Mouse (Mus musculus): ENCODE results near the gene Gm156. TPM values are rescaled to one million over a fixed set of nuclear protein-coding genes. Genes with fewer than 3 reads are reported as not detected.
"Not testable (repeated sequence)": the region's sequence is repeated elsewhere in the genome, so short reads cannot be mapped to it uniquely, and the experiment has no call there.

Gene Gm156
- polyA plus RNA-seq (2015; fragmentation: Nextera tagmentation; extraction: Ambion mirVana), result not detected in 2 replicates

DNA sequence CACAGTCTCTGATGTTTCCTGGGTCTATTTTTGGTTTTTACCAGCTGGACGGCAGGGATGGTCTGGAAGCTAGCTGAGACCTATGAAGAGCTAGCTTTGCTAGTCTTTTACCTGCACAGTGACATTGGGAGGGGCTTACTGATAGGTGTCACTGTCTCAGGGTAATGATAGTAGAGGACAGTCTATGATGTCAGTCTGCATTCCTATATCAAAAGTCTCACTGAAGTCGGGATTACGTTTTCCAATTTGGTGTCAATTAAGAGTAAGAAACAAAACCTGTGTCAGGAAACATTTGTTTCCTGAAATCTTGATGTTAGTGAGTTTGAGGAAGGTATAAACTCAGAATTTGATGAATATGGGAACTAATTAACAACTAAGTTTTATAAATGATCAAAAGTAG lies at the start of gene Gm156:
TSS of gene Gm156 (minus strand) at position 101 of the 400 bp plus-strand sequence.
- not testable (repeated sequence) for H3K27ac ChIP-seq; H3K9ac ChIP-seq; H3K4me3 ChIP-seq; H3K4me1 ChIP-seq (replicated peaks); ATAC-seq (replicated peaks; ENCODE audit: insufficient number of reproducible peaks, insufficient read depth, low FRiP score, low read depth); H3K27me3 ChIP-seq; H3K4me2 ChIP-seq; H3K9me3 ChIP-seq (replicated peaks); H3K36me3 ChIP-seq
- 74% methylated on average over 3 of the region's 3 CpGs for WGBS

DNA sequence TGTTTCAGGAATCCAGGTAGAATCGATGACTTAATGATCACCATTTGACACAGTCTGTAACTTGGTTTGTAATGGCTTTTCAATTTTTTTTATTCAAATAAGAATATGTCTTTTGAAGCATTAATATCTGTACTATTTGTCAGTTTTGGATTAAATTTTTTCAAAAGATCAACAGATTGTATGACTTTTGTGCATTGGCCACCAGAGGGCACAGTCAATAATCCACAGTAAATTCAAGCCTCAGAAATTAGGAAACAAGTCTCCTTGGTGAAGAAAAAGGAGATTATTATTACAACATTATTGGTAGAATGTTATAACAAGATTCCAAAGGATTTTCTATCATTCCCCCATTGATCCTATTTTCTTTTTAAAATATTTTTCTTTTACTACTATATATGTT lies 41.5 kb upstream of the Gm156 start:
- ATAC-seq (replicated peaks; ENCODE audit: insufficient number of reproducible peaks, insufficient read depth, low FRiP score, low read depth), result no peak
- H3K9ac ChIP-seq, result no peak overlapping the region
- H3K27me3 ChIP-seq, result no peaks in the 10 kb centered on the region

DNA sequence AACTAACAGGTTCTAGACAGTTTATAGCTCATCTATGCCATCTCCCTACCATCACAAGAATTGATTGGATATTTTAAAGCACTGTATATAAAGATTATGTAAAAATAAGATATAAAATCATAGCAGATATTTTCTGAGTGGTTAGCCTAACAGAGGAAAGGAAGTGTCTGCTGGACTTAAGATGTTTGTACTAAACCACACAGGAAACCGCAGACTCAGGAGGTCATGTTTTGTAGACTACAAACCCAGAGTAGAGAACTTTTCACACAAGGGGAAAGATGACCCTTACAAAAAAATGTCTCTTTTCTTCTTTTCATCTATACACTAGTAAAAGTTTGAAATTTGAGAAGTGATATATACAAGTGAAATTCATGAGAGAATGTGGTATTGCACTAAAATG lies 39.9 kb upstream of the Gm156 start:
- no peak for ATAC-seq (replicated peaks; ENCODE audit: insufficient number of reproducible peaks, insufficient read depth, low FRiP score, low read depth)
- Histone ChIP-seq H3K36me3 (no peaks in the 10 kb centered on the region), H3K9me3 (replicated peaks) (no peaks in the 10 kb centered on the region), H3K9ac (no peak overlapping the region), H3K27me3 (no peaks in the 10 kb centered on the region), H3K27ac (no peak overlapping the region), H3K4me1 (replicated peaks) (no peaks in the 10 kb centered on the region), H3K4me2 (no peak overlapping the region), H3K4me3 (no peak overlapping the region)
- 71% methylated on average over 1 of the region's 1 CpGs for WGBS

More for the DNA sequence above, 41.5 kb upstream of the Gm156 start:
- WGBS, result 68% methylated on average over 1 of the region's 1 CpGs
- Histone ChIP-seq H3K4me1 (replicated peaks) (no peaks in the 10 kb centered on the region), H3K36me3 (no peaks in the 10 kb centered on the region), H3K4me2 (no peak overlapping the region), H3K4me3 (no peak overlapping the region), H3K27ac (no peak overlapping the region), H3K9me3 (replicated peaks) (no peaks in the 10 kb centered on the region)

DNA sequence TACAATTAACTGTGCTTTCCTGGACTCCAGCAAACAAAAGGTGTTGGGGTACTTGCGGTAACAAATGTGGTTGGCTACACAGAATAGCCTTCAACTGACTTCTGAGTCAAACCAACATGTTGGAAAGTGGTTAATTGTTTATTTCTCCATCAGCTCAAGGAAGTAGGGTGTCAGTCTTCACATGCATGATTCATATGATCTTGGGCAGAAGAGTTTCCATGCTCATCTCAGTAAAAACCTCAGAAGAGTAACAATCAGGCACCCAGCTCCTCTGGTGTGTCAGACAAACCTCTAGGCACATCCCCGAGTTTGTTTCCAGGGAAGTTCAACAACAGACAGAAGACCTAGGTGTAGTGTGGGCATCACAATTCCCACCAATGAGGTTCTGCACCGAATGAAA lies 33.7 kb upstream of the Gm156 start:
- Histone ChIP-seq H3K27me3 (no peaks in the 10 kb centered on the region), H3K9me3 (replicated peaks) (no peaks in the 10 kb centered on the region), H3K4me1 (replicated peaks) (no peaks in the 10 kb centered on the region), H3K9ac (no peak overlapping the region), H3K4me3 (no peak overlapping the region), H3K36me3 (no peaks in the 10 kb centered on the region), H3K27ac (no peak overlapping the region), H3K4me2 (no peak overlapping the region)
- ATAC-seq (replicated peaks; ENCODE audit: insufficient number of reproducible peaks, insufficient read depth, low FRiP score, low read depth), result no peak
- WGBS, result 52% methylated on average over 3 of the region's 3 CpGs

DNA sequence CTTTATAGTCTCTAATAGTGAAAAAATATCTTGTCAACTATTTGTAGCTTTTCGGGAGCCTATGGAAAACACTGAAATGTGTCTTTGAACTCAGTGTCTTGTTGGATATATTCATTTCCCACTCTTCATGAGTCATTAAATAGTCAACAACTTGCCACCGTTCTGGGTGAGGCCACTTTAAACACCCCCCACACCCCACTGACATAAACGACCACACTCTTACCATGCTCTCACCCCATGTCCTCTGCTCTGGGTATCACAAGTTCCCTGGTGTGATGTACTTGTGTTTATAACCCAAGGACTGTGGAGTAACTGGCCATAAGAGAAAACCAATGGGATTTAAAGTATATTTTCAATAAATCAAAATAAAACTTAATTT lies 36.4 kb downstream of the Gm156 start:
- Histone ChIP-seq H3K36me3 (no peaks in the 10 kb centered on the region), H3K4me2 (no peak overlapping the region), H3K4me1 (replicated peaks) (no peaks in the 10 kb centered on the region), H3K27me3 (no peaks in the 10 kb centered on the region), H3K9ac (no peak overlapping the region), H3K4me3 (no peak overlapping the region), H3K27ac (no peak overlapping the region), H3K9me3 (replicated peaks) (no peaks in the 10 kb centered on the region)
- no peak for ATAC-seq (replicated peaks; ENCODE audit: insufficient number of reproducible peaks, insufficient read depth, low FRiP score, low read depth)
- 64% methylated on average over 3 of the region's 3 CpGs for WGBS

DNA sequence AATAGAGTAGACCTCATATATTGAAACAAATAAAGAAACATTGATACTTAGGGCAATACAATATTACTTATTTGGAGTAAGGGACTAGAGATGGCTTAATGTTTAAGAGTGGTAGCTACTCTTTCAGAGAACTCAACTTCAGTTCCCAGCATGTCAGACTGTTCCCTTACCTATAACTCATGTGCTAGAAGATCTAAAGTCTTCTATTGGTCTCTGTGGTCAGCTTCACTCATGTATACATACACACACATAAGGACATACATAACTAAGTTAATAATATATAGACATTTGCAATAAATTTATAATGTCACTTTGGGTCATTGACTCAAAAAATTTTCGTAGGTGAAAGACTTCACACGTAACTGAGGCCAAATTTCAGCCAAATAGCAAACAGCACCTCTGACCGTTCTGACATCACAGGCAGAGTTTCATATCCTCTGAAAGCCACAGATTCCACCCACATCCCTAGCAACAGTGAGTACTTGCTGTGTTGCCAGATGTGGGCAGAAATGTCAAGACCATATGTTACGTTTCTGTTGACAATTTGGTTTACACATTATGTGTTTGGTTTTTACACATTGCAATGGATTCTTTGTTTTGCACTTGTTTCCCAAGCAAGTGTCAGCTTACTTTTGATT lies 36.9 kb downstream of the Gm156 start:
- Histone ChIP-seq H3K9me3 (replicated peaks) (no peaks in the 10 kb centered on the region), H3K4me2 (no peak overlapping the region), H3K27ac (no peak overlapping the region), H3K4me1 (replicated peaks) (no peaks in the 10 kb centered on the region), H3K27me3 (no peaks in the 10 kb centered on the region), H3K36me3 (no peaks in the 10 kb centered on the region), H3K4me3 (no peak overlapping the region), H3K9ac (no peak overlapping the region)
- ATAC-seq (replicated peaks; ENCODE audit: insufficient number of reproducible peaks, insufficient read depth, low FRiP score, low read depth), result no peak
- WGBS, result 73% methylated on average over 4 of the region's 4 CpGs

DNA sequence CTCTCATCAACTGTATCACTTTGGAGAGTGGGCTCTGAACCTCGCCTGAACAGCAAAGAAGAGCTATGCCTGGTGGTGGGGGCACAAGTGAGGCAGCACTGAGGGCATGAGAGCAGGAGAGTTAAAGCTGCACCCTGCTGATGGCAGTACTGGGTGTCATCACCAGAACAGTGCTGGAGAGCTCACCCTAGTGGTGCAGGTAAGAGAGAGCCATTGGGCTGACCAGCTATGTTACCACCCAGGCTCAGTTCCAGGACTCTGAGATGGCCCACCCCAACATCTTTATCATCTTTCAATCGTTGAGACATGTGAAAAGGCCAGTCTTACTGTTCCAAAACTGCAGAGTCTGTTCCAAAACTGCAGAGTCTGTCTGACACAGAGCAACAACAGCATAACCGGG lies 37.9 kb downstream of the Gm156 start:
- Histone ChIP-seq H3K27me3 (no peaks in the 10 kb centered on the region), H3K27ac (no peak overlapping the region), H3K4me1 (replicated peaks) (no peaks in the 10 kb centered on the region), H3K9ac (no peak overlapping the region), H3K36me3 (no peaks in the 10 kb centered on the region), H3K4me2 (no peak overlapping the region), H3K4me3 (no peak overlapping the region), H3K9me3 (replicated peaks) (no peaks in the 10 kb centered on the region)
- no peak; the same call in 1 of the 2 replicates for ATAC-seq (replicated peaks; ENCODE audit: insufficient number of reproducible peaks, insufficient read depth, low FRiP score, low read depth)
- WGBS, result 48% methylated on average over 3 of the region's 3 CpGs

DNA sequence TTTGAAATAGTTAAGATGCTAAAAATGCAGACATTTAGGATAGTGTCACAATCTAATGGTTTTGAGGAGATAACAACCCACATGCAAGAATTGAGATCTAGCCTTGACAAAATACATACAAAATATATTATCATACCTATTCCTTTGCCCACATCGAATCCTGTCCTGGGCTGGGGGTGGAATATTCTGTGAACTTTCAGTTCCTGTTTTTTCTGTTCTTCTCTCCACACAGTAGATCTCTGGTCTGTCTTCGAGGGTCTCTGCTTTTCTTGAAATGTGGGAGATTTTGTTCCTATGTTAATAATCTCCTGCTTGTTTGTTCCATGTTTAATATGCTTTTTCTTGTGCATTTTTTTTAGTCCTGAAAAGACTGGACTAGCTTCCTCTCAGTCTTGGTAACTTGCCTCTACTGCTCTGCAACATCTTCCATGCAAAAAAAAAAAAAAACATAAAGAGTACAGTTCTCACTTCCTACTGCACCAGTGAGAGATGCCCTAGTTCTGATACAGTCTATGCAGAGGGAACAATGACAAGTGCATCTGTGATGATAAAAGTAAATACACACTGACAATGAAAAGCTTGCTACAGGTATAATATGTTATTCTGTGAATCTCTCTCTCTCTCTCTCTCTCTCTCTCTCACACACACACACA lies 43.9 kb downstream of the Gm156 start, which contains the start of gene Klri2:
TSS of gene Klri2 (minus strand) at position 416 of the 653 bp plus-strand sequence.
- no peak within 1 kb of the TSS for H3K4me3 ChIP-seq
- H3K27me3 ChIP-seq, result no peaks in the 10 kb centered on the region
- H3K9me3 ChIP-seq (replicated peaks), result no peaks in the 10 kb centered on the region
- no peak within 1 kb of the TSS for H3K9ac ChIP-seq
- ATAC-seq (replicated peaks; ENCODE audit: insufficient number of reproducible peaks, insufficient read depth, low FRiP score, low read depth), result no peak
- H3K27ac ChIP-seq, result no peak within 1 kb of the TSS
- H3K4me2 ChIP-seq, result no peak within 1 kb of the TSS
- 51% methylated on average over 2 of the region's 2 CpGs for WGBS
- no peaks in the 10 kb centered on the region for H3K4me1 ChIP-seq (replicated peaks)
- no peaks in the 10 kb centered on the region for H3K36me3 ChIP-seq

DNA sequence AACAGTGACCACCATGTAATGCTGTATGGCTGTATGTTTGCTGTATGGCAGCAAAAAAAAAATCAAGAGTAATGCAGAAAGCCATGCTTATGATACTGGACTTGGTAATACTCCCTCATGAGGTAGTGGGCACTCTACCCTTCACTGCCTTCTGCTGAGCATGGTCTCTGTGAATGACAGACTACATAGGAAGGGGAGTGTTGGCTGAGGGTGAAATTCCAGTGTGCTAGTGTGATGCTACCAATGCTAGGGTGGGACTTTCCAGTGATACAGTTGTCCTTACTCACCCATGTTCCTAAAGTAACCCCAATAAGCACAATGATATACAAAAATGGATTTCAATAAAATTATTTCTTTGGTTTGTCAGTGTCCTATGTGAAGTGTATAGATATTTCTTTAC lies 47.7 kb downstream of the Gm156 start:
- no peak overlapping the region for H3K27ac ChIP-seq

DNA sequence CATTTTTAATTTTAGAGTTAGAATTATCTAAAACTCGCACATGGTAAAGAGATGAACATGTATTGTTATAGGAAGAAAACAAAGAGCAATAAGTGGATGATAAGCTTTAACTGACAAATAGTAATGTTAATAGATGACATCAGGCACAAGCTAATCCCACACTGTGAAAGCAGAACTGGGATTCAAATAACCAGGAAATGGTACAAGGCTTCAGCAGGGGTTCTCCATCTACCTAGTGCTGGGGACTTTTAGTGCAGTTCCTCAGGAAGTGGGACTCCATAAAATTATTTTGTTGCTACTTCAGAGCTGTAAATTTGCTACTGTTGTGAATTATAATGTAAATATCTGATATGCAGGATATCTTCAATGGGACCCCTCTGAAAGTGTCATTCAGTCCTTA lies 56.8 kb downstream of the Gm156 start:
- H3K27ac ChIP-seq, result no peak overlapping the region
- no peaks in the 10 kb centered on the region for H3K36me3 ChIP-seq
- no peak overlapping the region for H3K4me2 ChIP-seq
- H3K4me1 ChIP-seq (replicated peaks), result no peaks in the 10 kb centered on the region
- no peaks in the 10 kb centered on the region for H3K9me3 ChIP-seq (replicated peaks)
- H3K4me3 ChIP-seq, result no peak overlapping the region
- no peak for ATAC-seq (replicated peaks; ENCODE audit: insufficient number of reproducible peaks, insufficient read depth, low FRiP score, low read depth)
- H3K27me3 ChIP-seq, result no peaks in the 10 kb centered on the region
- no peak overlapping the region for H3K9ac ChIP-seq
- WGBS, result 81% methylated on average over 1 of the region's 1 CpGs

More for the DNA sequence above, 47.7 kb downstream of the Gm156 start:
- H3K4me3 ChIP-seq, result no peak overlapping the region
- H3K4me2 ChIP-seq, result no peak overlapping the region
- no peaks in the 10 kb centered on the region for H3K9me3 ChIP-seq (replicated peaks)
- H3K36me3 ChIP-seq, result no peaks in the 10 kb centered on the region
- no peak overlapping the region for H3K9ac ChIP-seq
- H3K4me1 ChIP-seq (replicated peaks), result no peaks in the 10 kb centered on the region
- H3K27me3 ChIP-seq, result no peaks in the 10 kb centered on the region
- ATAC-seq (replicated peaks; ENCODE audit: insufficient number of reproducible peaks, insufficient read depth, low FRiP score, low read depth), result no peak

DNA sequence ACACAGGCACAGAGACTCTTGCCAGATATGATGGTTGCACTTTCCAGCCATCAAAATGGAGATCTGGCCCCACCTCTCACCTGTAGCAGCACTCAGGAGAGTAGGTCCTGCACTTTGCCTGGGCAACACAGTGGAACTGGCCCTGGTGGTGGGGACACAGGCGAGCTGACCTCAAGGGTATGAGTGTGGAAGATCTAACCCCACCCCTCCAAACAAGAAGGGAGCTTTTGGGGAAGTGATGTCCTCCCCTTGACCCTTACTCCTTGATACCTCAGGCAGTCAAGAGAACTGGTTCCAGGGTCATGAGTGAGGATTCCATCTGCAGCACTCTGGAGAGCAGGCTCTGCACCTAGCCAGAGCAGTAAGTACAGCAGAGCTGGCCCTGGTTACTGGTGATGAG lies 62.7 kb downstream of the Gm156 start:
- H3K27ac ChIP-seq, result no peak overlapping the region
- 0 out of 2 replicates have a peak, but pooled peaks have one; percentile 22 for ATAC-seq (replicated peaks; ENCODE audit: insufficient number of reproducible peaks, insufficient read depth, low FRiP score, low read depth)
- H3K4me2 ChIP-seq, result no peak overlapping the region
- H3K36me3 ChIP-seq, result no peaks in the 10 kb centered on the region
- H3K4me3 ChIP-seq, result no peak overlapping the region
- 58% methylated on average over 1 of the region's 1 CpGs for WGBS
- no peaks in the 10 kb centered on the region for H3K9me3 ChIP-seq (replicated peaks)
- H3K4me1 ChIP-seq (replicated peaks), result no peaks in the 10 kb centered on the region
- no peak overlapping the region for H3K9ac ChIP-seq
- no peaks in the 10 kb centered on the region for H3K27me3 ChIP-seq

DNA sequence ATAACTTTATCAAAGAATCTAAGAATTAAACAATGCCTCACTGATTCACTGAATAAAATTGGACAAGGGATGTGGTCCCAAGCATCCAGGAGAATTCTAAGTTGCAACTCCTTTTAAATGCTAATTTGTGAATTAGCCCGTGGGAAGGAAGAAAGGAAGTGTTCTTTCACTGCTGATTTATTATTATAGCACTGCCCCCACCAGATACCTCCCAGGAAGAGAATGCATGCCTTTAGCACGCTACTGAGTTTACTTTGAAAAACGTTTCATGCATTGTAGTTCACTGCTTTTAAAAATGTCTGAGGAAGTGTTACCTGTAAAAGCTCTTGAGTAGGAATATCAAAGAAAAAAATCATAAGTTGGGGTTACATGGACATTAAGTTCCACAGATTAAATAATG lies 63.6 kb downstream of the Gm156 start:
- no peak overlapping the region for H3K9ac ChIP-seq

More for the DNA sequence above, 63.6 kb downstream of the Gm156 start:
- H3K36me3 ChIP-seq, result no peaks in the 10 kb centered on the region
- no peaks in the 10 kb centered on the region for H3K9me3 ChIP-seq (replicated peaks)
- no peak for ATAC-seq (replicated peaks; ENCODE audit: insufficient number of reproducible peaks, insufficient read depth, low FRiP score, low read depth)
- H3K4me1 ChIP-seq (replicated peaks), result no peaks in the 10 kb centered on the region
- H3K27ac ChIP-seq, result no peak overlapping the region
- WGBS, result 26% methylated on average over 3 of the region's 3 CpGs
- no peak overlapping the region for H3K4me3 ChIP-seq
- H3K27me3 ChIP-seq, result no peaks in the 10 kb centered on the region
- H3K4me2 ChIP-seq, result no peak overlapping the region
